ENCODE assay signal across 28 mouse cellular contexts in the genomic region with DNA sequence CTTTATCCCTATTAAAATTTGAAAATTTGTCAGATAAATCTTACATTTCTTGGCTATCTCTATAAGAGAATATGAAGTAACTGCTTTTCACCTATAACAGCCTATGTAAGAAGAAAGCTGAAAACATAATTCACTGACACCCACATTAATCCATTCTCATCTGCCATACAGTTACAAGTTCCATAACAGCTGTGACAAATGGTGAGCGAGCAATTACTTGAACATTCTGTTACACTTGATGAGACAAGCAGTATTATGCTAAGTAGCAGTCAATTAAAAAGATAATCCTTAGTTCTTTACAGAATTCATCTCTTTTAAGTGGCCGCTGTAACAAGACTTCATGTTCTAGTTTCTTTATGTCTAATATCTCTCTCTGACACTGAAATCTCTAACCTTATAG. TPM values are rescaled to one million over a fixed set of nuclear protein-coding genes. Genes with fewer than 3 reads are reported as not detected.
DNase-seq lines count a peak whose midpoint lies in the region; ATAC-seq lines count a peak whose summit lies in the region.
"Had no signal": no experiment of that assay in that cellular context is flagged by ENCODE, and none has a peak within 500 bp of the region (broad histone marks: within the 10 kb centered on the region; RNA-seq: fewer than 3 reads in every experiment).

No protein-coding gene starts in this region.

- no peaks in the 10 kb centered on the region for H3K9me3 ChIP-seq in forebrain, embryonic 14.5 days (replicated peaks; ENCODE audit: control insufficient read depth, low read length)
- H3K9me3 ChIP-seq in forebrain, embryonic 12.5 days: no peaks in the 10 kb centered on the region
- H3K9me3 ChIP-seq: embryonic facial prominence, embryonic 10.5 days; embryonic facial prominence, embryonic 13.5 days; heart, embryonic 10.5 days; heart, embryonic 13.5 days had no signal

- H3K9ac ChIP-seq in forebrain, embryonic 14.5 days (ENCODE audit: low read length): no peak overlapping the region
- no peak overlapping the region for H3K9ac ChIP-seq in forebrain, embryonic 12.5 days
- H3K9ac ChIP-seq: embryonic facial prominence, embryonic 13.5 days; heart, embryonic 13.5 days; hindbrain, embryonic 14.5 days had no signal

- WGBS in forebrain, embryonic 14.5 days: 69% methylated on average over 2 of the region's 2 CpGs
- 91% methylated on average over 2 of the region's 2 CpGs for WGBS in forebrain, embryonic 12.5 days

- H3K36me3 ChIP-seq in forebrain, embryonic 14.5 days (ENCODE audit: control insufficient read depth, insufficient read depth, low read length): no peaks in the 10 kb centered on the region
- no peaks in the 10 kb centered on the region for H3K36me3 ChIP-seq in forebrain, embryonic 12.5 days (replicated peaks)
- H3K36me3 ChIP-seq: embryonic facial prominence, embryonic 13.5 days; heart, embryonic 10.5 days had no signal

- ATAC-seq in forebrain, embryonic 14.5 days: no peak
- no peak for ATAC-seq in forebrain, embryonic 12.5 days (ENCODE audit: low FRiP score)
- ATAC-seq: activated CD4-positive, CD25-positive, alpha-beta regulatory T cell, adult 4 months; hindbrain, postnatal 0 days; inflammation-experienced regulatory T-cells, adult 6 months had no signal

- no peak overlapping the region for H3K27ac ChIP-seq in forebrain, embryonic 14.5 days (ENCODE audit: low read depth, low read length)
- no peak overlapping the region for H3K27ac ChIP-seq in forebrain, embryonic 12.5 days
- H3K27ac ChIP-seq: embryonic facial prominence, embryonic 10.5 days; embryonic facial prominence, embryonic 13.5 days; heart, adult 2 months; heart, embryonic 10.5 days; heart, embryonic 13.5 days; hindbrain, embryonic 14.5 days; hindbrain, postnatal 0 days had no signal

- H3K4me2 ChIP-seq in forebrain, embryonic 14.5 days (ENCODE audit: low read length): no peak overlapping the region
- H3K4me2 ChIP-seq in forebrain, embryonic 12.5 days: no peak overlapping the region
- H3K4me2 ChIP-seq: embryonic facial prominence, embryonic 13.5 days; heart, embryonic 13.5 days; hindbrain, embryonic 14.5 days had no signal

- H3K4me1 ChIP-seq in forebrain, embryonic 14.5 days (ENCODE audit: control insufficient read depth, insufficient read depth, low read length): no peaks in the 10 kb centered on the region
- H3K4me1 ChIP-seq in forebrain, embryonic 12.5 days: no peaks in the 10 kb centered on the region
- H3K4me1 ChIP-seq: embryonic facial prominence, embryonic 10.5 days; embryonic facial prominence, embryonic 13.5 days; heart, embryonic 10.5 days; heart, embryonic 13.5 days had no signal

- H3K4me3 ChIP-seq in forebrain, embryonic 14.5 days (ENCODE audit: low read depth, low read length): no peak overlapping the region
- no peak overlapping the region for H3K4me3 ChIP-seq in forebrain, embryonic 12.5 days (replicated peaks)
- H3K4me3 ChIP-seq: embryonic facial prominence, embryonic 10.5 days; embryonic facial prominence, embryonic 13.5 days; erythroblast, embryonic 14.5 days; heart, adult 2 months; heart, embryonic 10.5 days; heart, embryonic 13.5 days had no signal

- peak; percentile 34 for DNase-seq in forebrain, embryonic 14.5 days (ENCODE audit: low spot score)
- DNase-seq in layer of hippocampus, adult 11-12 months (ENCODE audit: low spot score): peak; percentile 18
- no peak for DNase-seq in layer of hippocampus, postnatal 10 days (ENCODE audit: low spot score in 2 of 2)
- DNase-seq in retina, postnatal 1 day: peak; percentile 54
- DNase-seq in retina, embryonic 14.5 days (ENCODE audit: low spot score): no peak
- DNase-seq in telencephalon, adult 2 months (ENCODE audit: low read depth, low spot score): peak; percentile 23
- no peak for DNase-seq in kidney, postnatal 10 days
- DNase-seq: adrenal gland, adult 8-10 months; adrenal gland, postnatal 25 days; cerebellum, adult 11 months; cerebellum, adult 8-10 months; cerebellum, postnatal 10 days; cerebellum, postnatal 36 days; embryo, embryonic 11 days; gastrocnemius, postnatal 36 days; heart, adult 2 months; heart, postnatal 14 days; heart, postnatal 4 days had no signal

- H3K27me3 ChIP-seq in forebrain, embryonic 14.5 days (replicated peaks; ENCODE audit: control insufficient read depth, insufficient read depth, low read length): no peaks in the 10 kb centered on the region
- no peaks in the 10 kb centered on the region for H3K27me3 ChIP-seq in forebrain, embryonic 12.5 days
- H3K27me3 ChIP-seq: embryonic facial prominence, embryonic 13.5 days; heart, embryonic 13.5 days had no signal

RNA-seq across cellular contexts. Expression of gene Tbc1d32, which starts 24.1 kb away (rescaled TPM):
- 2.3 and 3.0 TPM in 2 replicates for polyA plus RNA-seq in forebrain, embryonic 14.5 days (2014; fragmentation: Nextera tagmentation; extraction: Ambion mirVana)
- polyA plus RNA-seq in forebrain, embryonic 12.5 days (2016; fragmentation: Nextera tagmentation; extraction: Ambion mirVana): 4.5 and 5.0 TPM in 2 replicates
- total RNA-seq in layer of hippocampus, postnatal 10 days (2021): 1 to 10 TPM; 8.5 to 10.0 TPM
- polyA plus RNA-seq: erythroblast, embryonic 14.5 days had no signal

Comparison
In these comparisons a context has a peak if more than half of its experiments do, and no peak if none do; other contexts are left out.
1. DNase-seq: peak in forebrain, embryonic 14.5 days (single experiment), layer of hippocampus, adult 11-12 months (single experiment), retina, postnatal 1 day (single experiment) and telencephalon, adult 2 months (single experiment); none in layer of hippocampus, postnatal 10 days (0 of 2), retina, embryonic 14.5 days (single experiment) and kidney, postnatal 10 days (single experiment).